Mouse (Mus musculus) regulatory T cell (primary cell): ENCODE data around the gene Nrip1.

Experiments
- in situ Hi-C: fragments of 300-600 bp; cut with MboI, MseI; formaldehyde crosslinking; loops from one replicate; pipeline ENCODE4 v1.15.1; 2025; ENCODE audit warnings: high pct_unique_total_duplicates

Gene Nrip1

GRCm38 (mm10) chr16:76349053-76349452 is 24.6 kb downstream of the Nrip1 start:
- in situ Hi-C loops, result no loop called here

GRCm38 (mm10) chr16:76347719-76348421 is 25.8 kb downstream of the Nrip1 start:
- in situ Hi-C loops, result no loop called here

GRCm38 (mm10) chr16:76346371-76346770 is 27.3 kb downstream of the Nrip1 start:
- in situ Hi-C loops, result no loop called here

GRCm38 (mm10) chr16:76344761-76345368 is 28.8 kb downstream of the Nrip1 start:
- in situ Hi-C loops, result no loop called here

GRCm38 (mm10) chr16:76344030-76344429 is 29.6 kb downstream of the Nrip1 start:
- in situ Hi-C loops, result no loop called here

GRCm38 (mm10) chr16:76341636-76342035 is 32.0 kb downstream of the Nrip1 start:
- in situ Hi-C loops, result no loop called here

- in situ Hi-C loops, result loop anchor here (5.0 kb wide), 1 partner anchor 563 kb away; no protein-coding TSS in a partner anchor
These were observed 34.4 kb downstream of the Nrip1 start for GRCm38 (mm10) chr16:76339256-76339655.

- in situ Hi-C loops, result loop anchor here (5.0 kb wide), 1 partner anchor 565 kb away; no protein-coding TSS in a partner anchor
These were observed 36.3 kb downstream of the Nrip1 start for GRCm38 (mm10) chr16:76337351-76337750.

GRCm38 (mm10) chr16:76336932-76337331 is 36.7 kb downstream of the Nrip1 start:
- in situ Hi-C loops, result loop anchor here (5.0 kb wide), 1 partner anchor 565 kb away; no protein-coding TSS in a partner anchor

GRCm38 (mm10) chr16:76335913-76336312 is 37.7 kb downstream of the Nrip1 start:
- in situ Hi-C loops, result loop anchor here (5.0 kb wide), 1 partner anchor 566 kb away; no protein-coding TSS in a partner anchor

- in situ Hi-C loops, result no loop called here
These were observed 41.5 kb downstream of the Nrip1 start for GRCm38 (mm10) chr16:76332127-76332526.

- in situ Hi-C loops, result no loop called here
These were observed 42.4 kb downstream of the Nrip1 start for GRCm38 (mm10) chr16:76331231-76331630.

GRCm38 (mm10) chr16:76325315-76325710 is 48.3 kb downstream of the Nrip1 start:
- in situ Hi-C loops, result no loop called here

GRCm38 (mm10) chr16:76324411-76325314 is 49.0 kb downstream of the Nrip1 start:
- in situ Hi-C loops, result no loop called here

- in situ Hi-C loops, result no loop called here
These were observed 49.9 kb downstream of the Nrip1 start for GRCm38 (mm10) chr16:76323594-76324307.

GRCm38 (mm10) chr16:76323141-76323540 is 50.5 kb downstream of the Nrip1 start:
- in situ Hi-C loops, result no loop called here

- in situ Hi-C loops, result no loop called here
These were observed 52.0 kb downstream of the Nrip1 start for GRCm38 (mm10) chr16:76321527-76322165.

GRCm38 (mm10) chr16:76320118-76320473 is 53.5 kb downstream of the Nrip1 start:
- in situ Hi-C loops, result no loop called here

- in situ Hi-C loops, result no loop called here
These were observed 54.1 kb downstream of the Nrip1 start for GRCm38 (mm10) chr16:76319364-76320117.

GRCm38 (mm10) chr16:76318331-76318922 is 55.2 kb downstream of the Nrip1 start:
- in situ Hi-C loops, result no loop called here
